In genomic region chrX:119395463-119395862, GRCm38 (mm10) we compare ENCODE assay signal across 16 mouse cellular contexts.
"Had no signal": no experiment of that assay in that cellular context is flagged by ENCODE, and none has a peak within 500 bp of the region (broad histone marks: within the 10 kb centered on the region; RNA-seq: fewer than 3 reads in every experiment).

No protein-coding gene starts in this region.

- H3K9me3 ChIP-seq: neural tube, embryonic 13.5 days; neural tube, embryonic 15.5 days; stomach, embryonic 15.5 days had no signal

- H3K4me2 ChIP-seq: neural tube, embryonic 13.5 days; neural tube, embryonic 15.5 days; stomach, embryonic 15.5 days had no signal

- H3K4me1 ChIP-seq: neural tube, embryonic 13.5 days; neural tube, embryonic 15.5 days; stomach, embryonic 15.5 days had no signal

- DNase-seq: retina, postnatal 1 day; right cerebral cortex, adult 18-20 months; right cerebral cortex, postnatal 14 days; right cerebral cortex, postnatal 25 days; right cerebral cortex, postnatal 4 days; spleen, adult 18-20 months; thymus, adult 18-20 months; thymus, adult 2 months; thymus, postnatal 14 days; thymus, postnatal 25 days; thymus, postnatal 36 days; thymus, postnatal 4 days had no signal

- H3K27ac ChIP-seq: neural tube, embryonic 13.5 days; neural tube, embryonic 15.5 days; stomach, embryonic 15.5 days; stomach, postnatal 0 days had no signal

- H3K27me3 ChIP-seq: neural tube, embryonic 13.5 days; neural tube, embryonic 15.5 days; stomach, embryonic 15.5 days had no signal

- H3K9ac ChIP-seq: neural tube, embryonic 13.5 days; neural tube, embryonic 15.5 days; stomach, embryonic 15.5 days had no signal

- H3K36me3 ChIP-seq: neural tube, embryonic 13.5 days; neural tube, embryonic 15.5 days; stomach, embryonic 15.5 days had no signal

- H3K4me3 ChIP-seq: neural tube, embryonic 13.5 days; neural tube, embryonic 15.5 days; stomach, embryonic 15.5 days had no signal
